Mouse (Mus musculus) liver, adult 2 months (tissue): ENCODE measurements at regions not wholly inside any gene's neighbourhood (a gene's known extent, or its start where the extent isn't known, plus 50 kb on each side); places are given as distances from the start of the nearest gene placed in this dataset.

ENCODE experiments used
- DNase-seq: peaks from one replicate; pipeline ENCODE4 v3.0.0-alpha.2; 2011; ENCODE audit warnings: low read depth, low spot score; ENCODE audit errors: extremely low read depth
- H3K27ac ChIP-seq: fragments of 200-500 bp; replicated peaks from 2 replicates; pipeline ENCODE4 v1.5.1; 2012; ENCODE audit warnings: low read depth, mild to moderate bottlenecking, control low read depth, inconsistent platforms, low read length; ENCODE audit not compliant: insufficient read depth
- H3K27me3 ChIP-seq: fragments of 200-500 bp; 2 replicates; pipeline ENCODE4 v1.6.1; 2012; ENCODE audit warnings: mild to moderate bottlenecking, moderate library complexity, low read length, inconsistent platforms; ENCODE audit not compliant: control insufficient read depth, insufficient read depth
- H3K36me3 ChIP-seq: fragments of 200-500 bp; 2 replicates; pipeline ENCODE4 v1.6.1; 2012; ENCODE audit warnings: low read length, inconsistent platforms; ENCODE audit not compliant: control insufficient read depth, insufficient read depth
- H3K4me1 ChIP-seq: fragments of 200-500 bp; 2 replicates; pipeline ENCODE4 v1.6.1; 2011; ENCODE audit warnings: low read length; ENCODE audit not compliant: control insufficient read depth, insufficient read depth
- H3K4me3 ChIP-seq: fragments of 200-500 bp; 2 replicates; pipeline ENCODE4 v1.5.1; 2011; ENCODE audit warnings: low read depth, mild to moderate bottlenecking, control low read depth, low read length, moderate library complexity; ENCODE audit not compliant: insufficient read depth
- H3K79me2 ChIP-seq: fragments of 200-500 bp; 2 replicates; pipeline ENCODE4 v1.6.1; 2012; ENCODE audit warnings: inconsistent platforms, mild to moderate bottlenecking, low read length, moderate library complexity; ENCODE audit not compliant: control insufficient read depth, insufficient read depth
- H3K9ac ChIP-seq: fragments of 200-500 bp; 2 replicates; pipeline ENCODE4 v1.6.1; 2012; ENCODE audit warnings: low read depth, mild to moderate bottlenecking, control low read depth, inconsistent platforms, low read length
- CTCF ChIP-seq: fragments of 200-500 bp; IDR thresholded peaks from 2 replicates; pipeline ENCODE4 v1.5.1; 2011; ENCODE audit warnings: low read depth, low read length, control low read depth
- POLR2A ChIP-seq: fragments of 200-500 bp; IDR thresholded peaks from 2 replicates; pipeline ENCODE4 v1.6.1; 2011; ENCODE audit warnings: low read length, control low read depth; ENCODE audit not compliant: insufficient read depth; ENCODE audit errors: extremely low read depth
- WGBS: fragments of 180-500 bp; shearing (Covaris S2); methylation state at CpG from one replicate; pipeline ENCODE4 v1.1.7; 2018; 5-methylcytosine and 5-hydroxymethylcytosine counted together

DNA sequence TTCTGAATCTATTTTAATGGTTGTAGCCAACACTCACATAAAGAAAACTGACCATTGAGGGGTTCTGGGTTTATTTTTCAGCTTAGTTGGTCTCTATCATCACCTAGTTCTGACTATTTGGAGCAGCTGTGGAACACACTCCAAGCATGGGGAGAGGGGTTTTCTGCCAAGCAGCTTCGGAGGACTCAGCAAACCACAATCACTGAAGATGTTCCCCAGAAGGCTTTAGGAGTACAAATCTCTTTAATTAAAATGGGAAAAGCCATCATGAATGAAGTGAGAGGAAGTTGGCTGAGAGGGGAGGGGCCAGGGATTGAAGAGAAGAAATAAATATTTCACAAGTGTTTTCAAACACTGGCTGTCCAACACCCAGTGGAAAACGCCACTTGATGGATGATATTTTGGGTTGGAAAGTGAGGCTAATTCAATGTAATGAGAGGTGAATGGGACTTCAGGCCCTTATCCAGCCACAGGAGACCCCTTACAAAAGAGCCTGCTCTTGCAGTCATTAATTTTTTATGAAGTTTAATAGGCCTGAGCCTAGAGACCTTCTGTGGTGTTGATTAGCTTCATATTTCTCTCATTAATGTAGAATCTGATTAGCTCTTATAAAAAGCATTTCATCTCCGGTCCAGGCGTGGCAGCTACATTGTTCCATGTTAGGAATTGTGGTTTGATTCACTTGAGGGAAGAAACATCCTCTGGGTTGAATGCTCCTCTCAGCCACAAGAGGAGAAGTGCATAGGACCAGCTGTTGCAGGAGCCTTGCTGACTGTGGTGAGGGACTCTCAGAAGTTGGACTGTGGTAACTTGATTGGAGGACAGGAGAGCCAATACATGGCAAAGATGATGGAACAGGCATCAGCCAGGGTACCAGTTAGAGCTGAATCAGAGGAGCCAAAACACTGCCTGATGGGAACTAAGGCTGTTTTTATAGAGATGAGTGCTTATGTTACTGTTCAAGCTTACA is 598.1 kb upstream of the Camk1g start:
- Histone ChIP-seq H3K4me1 (no peaks in the 10 kb centered on the region), H3K27ac (no peak overlapping the region), H3K79me2 (no peaks in the 10 kb centered on the region), H3K9ac (no peak overlapping the region), H3K27me3 (no peaks in the 10 kb centered on the region), H3K4me3 (no peak overlapping the region), H3K36me3 (no peaks in the 10 kb centered on the region)
- TF ChIP-seq CTCF (no peak), POLR2A (no peak)
- DNase-seq, result no peak
- WGBS, result 84% methylated on average over 4 of the region's 4 CpGs

DNA sequence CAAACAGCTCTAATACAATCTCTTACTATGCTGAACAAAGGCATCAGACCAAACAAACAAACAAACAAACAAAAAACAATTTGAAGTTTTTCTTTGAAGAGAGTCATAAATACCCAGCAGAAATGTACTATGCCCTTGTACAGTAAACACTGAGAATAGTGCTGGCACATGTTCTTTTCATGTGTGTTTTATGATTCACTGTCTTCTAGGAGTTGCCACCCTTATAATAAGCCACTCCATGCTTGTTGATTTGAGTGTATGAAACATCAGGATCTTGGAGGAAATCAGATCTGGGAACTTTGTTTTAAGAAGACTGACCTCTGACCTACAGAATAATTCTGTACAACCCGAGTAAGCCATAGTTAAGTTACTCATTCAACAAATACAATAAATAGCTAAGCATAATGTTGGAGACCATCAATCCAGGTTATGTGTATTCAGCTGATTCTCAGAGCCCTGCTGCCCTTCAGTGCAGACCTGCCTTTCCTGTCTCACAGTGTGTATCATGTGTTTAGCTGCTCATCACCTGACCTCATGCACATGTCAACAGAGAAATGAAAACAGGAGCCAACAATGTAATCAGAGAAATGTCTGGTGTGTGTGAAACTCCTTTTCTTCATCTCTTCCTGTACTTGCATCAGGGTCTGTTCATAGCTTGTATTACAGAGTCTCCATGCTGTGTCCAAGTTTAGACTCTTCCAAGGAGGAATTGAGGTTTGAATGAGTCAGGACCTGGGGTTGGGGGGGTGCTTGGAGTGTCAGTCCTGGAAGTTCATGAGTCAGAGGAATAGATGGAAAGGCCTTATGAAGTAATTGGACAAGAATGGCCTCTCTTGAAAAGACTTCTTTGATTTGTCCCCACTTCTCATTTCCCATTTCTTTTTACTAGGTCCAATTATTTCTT is 596.8 kb upstream of the Camk1g start:
- Histone ChIP-seq H3K36me3 (no peaks in the 10 kb centered on the region), H3K79me2 (no peaks in the 10 kb centered on the region), H3K4me1 (no peaks in the 10 kb centered on the region), H3K27ac (no peak overlapping the region), H3K27me3 (no peaks in the 10 kb centered on the region), H3K4me3 (no peak overlapping the region), H3K9ac (no peak overlapping the region)
- no peak for DNase-seq
- TF ChIP-seq CTCF (no peak), POLR2A (no peak)
- 32% methylated on average over 1 of the region's 1 CpGs for WGBS

DNA sequence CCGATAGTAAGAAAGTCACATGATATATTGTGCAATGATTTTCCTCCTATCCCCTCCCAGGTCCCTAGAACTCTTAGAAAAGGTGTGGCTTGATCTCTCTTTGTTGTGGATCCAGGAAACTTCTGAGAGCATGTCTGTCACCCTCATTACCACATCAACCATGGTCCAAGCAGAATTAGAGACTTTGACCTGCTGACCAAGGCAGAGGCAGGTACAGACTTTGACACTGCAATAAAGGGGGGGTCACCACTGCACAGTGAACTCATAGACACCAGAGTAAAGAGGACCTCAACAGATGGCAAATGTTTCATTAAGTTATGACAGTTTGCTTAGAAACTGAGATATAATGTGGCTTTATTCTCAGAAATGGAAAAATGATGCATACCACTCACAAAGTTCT is 595.2 kb upstream of the Camk1g start:
- H3K4me3 ChIP-seq, result no peak overlapping the region
- no peaks in the 10 kb centered on the region for H3K4me1 ChIP-seq
- H3K27ac ChIP-seq, result no peak overlapping the region
- no peak for TF ChIP-seq CTCF
- no peak for TF ChIP-seq POLR2A
- peak; percentile 26 for DNase-seq
- H3K27me3 ChIP-seq, result no peaks in the 10 kb centered on the region
- H3K36me3 ChIP-seq, result no peaks in the 10 kb centered on the region
- no peaks in the 10 kb centered on the region for H3K79me2 ChIP-seq
- 33% methylated on average over 1 of the region's 1 CpGs for WGBS
- H3K9ac ChIP-seq, result no peak overlapping the region

DNA sequence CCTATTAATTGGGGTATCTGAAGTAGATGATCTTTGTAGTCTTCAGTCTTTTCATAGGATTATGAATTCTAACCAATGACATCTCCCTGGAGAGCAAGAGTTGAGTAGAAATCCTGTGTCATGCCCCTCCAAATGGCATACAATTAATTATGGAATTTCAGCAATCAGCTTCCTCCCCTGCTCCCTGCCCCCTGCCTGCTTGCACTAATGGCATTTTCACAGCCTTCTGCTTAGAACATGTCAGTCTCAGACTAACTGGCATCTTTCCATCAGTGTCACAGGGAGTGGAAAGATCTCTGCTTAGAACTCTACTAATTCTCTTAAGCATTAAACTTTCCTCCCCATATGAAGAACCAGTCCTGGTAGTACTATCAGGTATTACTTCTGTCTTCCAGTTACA is 581.8 kb upstream of the Camk1g start:
- Histone ChIP-seq H3K27ac (no peak overlapping the region), H3K79me2 (no peaks in the 10 kb centered on the region), H3K4me3 (no peak overlapping the region), H3K27me3 (no peaks in the 10 kb centered on the region), H3K9ac (no peak overlapping the region), H3K4me1 (no peaks in the 10 kb centered on the region), H3K36me3 (no peaks in the 10 kb centered on the region)
- TF ChIP-seq POLR2A (no peak), CTCF (no peak)
- no peak for DNase-seq

DNA sequence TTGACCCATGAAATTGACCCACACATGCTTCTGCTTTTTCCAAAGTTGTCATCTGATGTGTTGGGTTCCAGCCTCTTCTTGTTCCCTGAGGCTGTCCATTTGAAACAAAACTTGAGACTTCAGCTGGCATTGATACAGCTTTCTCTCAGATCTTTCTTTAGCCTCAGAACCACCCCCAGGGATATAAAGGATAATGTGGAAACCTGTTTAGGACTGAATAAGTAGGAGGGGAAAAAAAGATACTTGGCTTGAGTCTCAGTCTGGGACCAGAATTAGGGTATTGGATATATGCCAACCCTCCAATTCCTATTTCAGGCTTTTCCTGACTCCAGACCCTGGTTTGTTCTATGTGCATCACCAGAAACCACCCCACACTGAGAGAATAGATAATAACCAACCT is 579.7 kb upstream of the Camk1g start:
- DNase-seq, result no peak
- no peak for TF ChIP-seq CTCF
- no peak for TF ChIP-seq POLR2A
- no peaks in the 10 kb centered on the region for H3K36me3 ChIP-seq
- H3K79me2 ChIP-seq, result no peaks in the 10 kb centered on the region
- no peaks in the 10 kb centered on the region for H3K27me3 ChIP-seq
- H3K4me3 ChIP-seq, result no peak overlapping the region
- H3K27ac ChIP-seq, result no peak overlapping the region
- no peak overlapping the region for H3K9ac ChIP-seq
- no peaks in the 10 kb centered on the region for H3K4me1 ChIP-seq
